Mouse (Mus musculus) v-Abl transformed pro-B cells (cell line): ENCODE data around the gene Hcfc1.

ENCODE experiments used
- in situ Hi-C, 2 experiments: fragments of 400-800 bp; cut with MboI; formaldehyde crosslinking; loops; one replicate each; pipeline ENCODE4 v1.15.1; 2025; ENCODE audit not compliant: unreplicated experiment in 2 of 2

The Hcfc1 gene

DNA sequence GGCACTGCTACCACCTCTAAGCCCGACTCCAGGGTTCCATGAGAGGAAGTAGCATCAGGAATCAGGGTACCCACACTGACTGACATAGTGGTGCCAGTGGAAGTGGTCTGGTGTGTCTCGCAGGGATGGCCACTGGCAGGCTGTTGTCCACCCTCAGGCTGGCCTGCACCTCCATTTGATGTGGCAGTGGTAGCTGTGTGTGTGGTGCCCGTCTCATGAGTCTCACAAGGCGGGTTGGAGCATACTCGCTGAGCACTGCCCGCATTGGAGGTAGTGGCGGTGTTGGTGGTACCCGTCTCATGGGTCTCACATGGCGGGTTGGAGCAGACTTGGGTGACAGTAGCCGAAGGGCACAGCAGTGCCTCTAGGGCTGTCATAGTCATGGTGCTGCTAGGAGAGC lies 16.8 kb downstream of the Hcfc1 start:
- in situ Hi-C loops = loop anchor here (5.0 to 10.0 kb wide), 2 partner anchors 52 to 55 kb away; partner anchors contain the start of genes L1cam (in 2 of the 2) and Avpr2 (in 1 of the 2)

GRCm38 (mm10) chrX:73948647-73949046 lies 17.5 kb downstream of the Hcfc1 start:
- in situ Hi-C loops = loop anchor here (5.0 to 10.0 kb wide), 2 partner anchors 51 to 54 kb away; partner anchors contain the start of genes L1cam (in 2 of the 2) and Avpr2 (in 1 of the 2)

DNA sequence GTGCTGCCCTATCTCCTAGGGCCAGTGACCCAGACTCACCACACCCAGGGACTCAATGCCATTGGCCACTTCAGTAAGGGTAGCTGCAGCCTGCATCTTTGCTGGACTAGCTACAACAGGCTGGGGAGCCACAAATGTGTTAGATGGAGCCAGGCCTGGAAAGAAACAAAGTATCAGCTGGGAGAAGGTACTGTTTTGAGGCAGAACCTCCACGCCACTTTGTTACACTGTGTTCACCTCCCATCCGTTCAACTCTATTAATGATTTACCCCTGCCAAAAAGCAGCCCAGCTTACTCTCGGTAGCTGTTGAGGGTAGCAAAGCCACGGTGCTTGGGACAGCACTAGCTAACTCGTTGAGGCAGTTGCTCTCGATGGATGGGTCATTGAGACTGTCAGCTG lies 19.3 kb downstream of the Hcfc1 start:
- in situ Hi-C loops = loop anchor here (5.0 to 10.0 kb wide), 2 partner anchors 50 to 52 kb away; partner anchors contain the start of genes L1cam (in 2 of the 2) and Avpr2 (in 1 of the 2)

- in situ Hi-C loops = loop anchor here in 1 of 2 experiments (10.0 kb wide), 1 partner anchor 47 kb away; the partner anchor contains the start of genes Avpr2 and L1cam
Observed at GRCm38 (mm10) chrX:73942294-73942693, 23.9 kb downstream of the Hcfc1 start.

DNA sequence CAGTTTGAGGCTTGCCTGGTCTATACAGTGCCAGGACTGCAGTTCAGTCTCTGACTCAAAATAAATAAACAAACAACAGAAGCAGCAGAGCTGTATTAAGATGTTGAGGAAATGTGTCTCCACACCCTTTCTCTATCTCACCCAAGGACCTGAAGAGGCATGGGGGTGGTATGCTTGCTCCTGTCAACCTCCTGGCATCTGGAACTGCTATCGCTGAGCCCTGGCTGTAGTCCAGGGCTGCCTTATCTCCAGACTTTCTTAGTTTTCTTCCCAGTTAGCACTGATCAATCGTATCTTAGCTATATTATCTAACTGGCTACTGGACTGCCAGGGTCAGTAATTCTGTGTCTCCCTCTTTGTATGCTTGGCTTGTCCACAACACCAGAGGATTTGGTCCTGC lies 24.3 kb downstream of the Hcfc1 start:
- in situ Hi-C loops = loop anchor here in 1 of 2 experiments (10.0 kb wide), 1 partner anchor 47 kb away; the partner anchor contains the start of genes Avpr2 and L1cam

- in situ Hi-C loops = loop anchor here in 1 of 2 experiments (10.0 kb wide), 1 partner anchor 127 kb away; no protein-coding TSS in a partner anchor
Observed at GRCm38 (mm10) chrX:73931871-73932270, 34.3 kb downstream of the Hcfc1 start.

- in situ Hi-C loops = loop anchor here in 1 of 2 experiments (10.0 kb wide), 1 partner anchor 126 kb away; no protein-coding TSS in a partner anchor
Observed at GRCm38 (mm10) chrX:73930402-73931062, 35.6 kb downstream of the Hcfc1 start, which contains the start of gene Renbp. Gene Renbp, minus strand, starts transcription at chrX:73930850.

DNA sequence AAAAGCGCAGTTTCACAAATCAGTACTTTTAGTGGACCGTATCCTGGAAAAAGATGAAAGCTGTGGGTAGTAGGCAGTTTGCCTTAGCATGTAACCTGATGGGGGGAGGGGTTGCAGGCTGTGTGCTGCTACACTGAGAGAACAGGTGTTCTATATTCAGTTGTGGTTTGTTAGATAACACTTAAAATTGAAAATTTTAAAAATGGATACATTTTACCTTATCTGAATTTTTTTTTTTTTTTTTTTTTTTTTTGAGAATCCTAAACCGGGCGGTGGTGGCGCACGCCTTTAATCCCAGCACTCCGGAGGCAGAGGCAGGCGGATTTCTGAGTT lies 43.6 kb downstream of the Hcfc1 start:
- in situ Hi-C loops = no loop called here

DNA sequence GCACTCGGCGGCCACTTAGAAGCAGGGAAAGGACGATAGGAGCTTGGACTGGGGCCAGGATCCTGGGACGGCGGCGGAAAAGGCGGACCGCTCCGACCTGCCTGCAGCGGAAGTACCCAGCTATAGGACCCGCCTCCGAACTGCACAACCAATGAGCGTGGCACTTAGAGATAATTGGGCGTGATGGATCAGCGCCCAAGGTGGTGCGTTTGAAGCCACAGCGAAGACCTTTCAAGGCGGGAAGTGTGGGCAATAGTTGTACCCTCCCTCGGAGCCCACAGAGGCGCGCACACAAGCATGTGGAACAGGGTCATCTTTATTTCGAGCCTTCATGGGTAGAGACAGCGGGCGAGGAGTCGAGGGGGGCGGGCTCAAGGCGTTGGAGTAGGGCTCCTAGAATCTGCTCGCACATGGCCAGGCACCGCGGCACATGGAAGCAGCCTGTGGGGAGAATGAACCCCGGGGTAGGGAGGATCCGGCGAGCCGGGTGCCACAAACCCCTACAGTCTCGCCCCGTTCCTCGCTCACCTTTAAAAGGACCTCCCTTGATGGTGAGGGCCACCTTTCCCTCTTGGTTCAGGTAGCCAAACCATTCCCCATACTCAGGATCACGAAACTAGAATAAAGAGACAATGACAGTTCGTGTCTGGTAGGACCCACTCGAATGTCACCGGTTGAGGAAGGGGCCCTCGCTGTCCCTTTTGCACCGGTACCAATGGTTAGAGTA lies 44.2 kb downstream of the Hcfc1 start, which contains the start of the genes Arhgap4 and Naa10:
TSS of gene Arhgap4 (minus strand) at position 48 of the 727 bp plus-strand sequence.
TSS of gene Naa10 (minus strand) at position 122 of the 727 bp plus-strand sequence.
- in situ Hi-C loops = no loop called here

DNA sequence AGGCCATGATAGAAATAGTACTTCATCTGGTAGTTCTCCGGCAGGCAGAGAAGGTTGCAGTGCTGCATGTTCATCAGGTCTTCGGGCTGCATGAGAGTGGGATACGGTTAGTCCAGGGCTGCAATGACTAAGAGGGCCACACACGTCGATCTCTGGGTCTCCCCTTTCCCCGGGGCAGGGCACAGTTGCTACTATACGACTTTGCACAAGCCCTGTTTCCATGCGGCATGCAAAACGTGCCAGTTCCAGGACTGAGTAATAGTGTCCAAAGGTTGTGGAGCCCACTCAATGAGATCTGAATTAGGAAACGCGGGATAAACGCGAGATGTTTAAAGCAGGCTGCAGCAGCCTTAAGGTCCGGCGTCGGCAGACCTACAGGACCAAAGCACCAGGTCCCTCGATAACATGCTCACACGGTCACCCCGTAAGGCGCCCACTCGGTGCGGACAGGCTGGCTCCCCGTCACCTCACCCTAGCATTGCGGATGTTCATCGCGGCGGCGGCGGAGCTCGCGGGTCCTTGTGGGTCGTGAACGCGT lies 44.8 kb downstream of the Hcfc1 start:
- in situ Hi-C loops = no loop called here

DNA sequence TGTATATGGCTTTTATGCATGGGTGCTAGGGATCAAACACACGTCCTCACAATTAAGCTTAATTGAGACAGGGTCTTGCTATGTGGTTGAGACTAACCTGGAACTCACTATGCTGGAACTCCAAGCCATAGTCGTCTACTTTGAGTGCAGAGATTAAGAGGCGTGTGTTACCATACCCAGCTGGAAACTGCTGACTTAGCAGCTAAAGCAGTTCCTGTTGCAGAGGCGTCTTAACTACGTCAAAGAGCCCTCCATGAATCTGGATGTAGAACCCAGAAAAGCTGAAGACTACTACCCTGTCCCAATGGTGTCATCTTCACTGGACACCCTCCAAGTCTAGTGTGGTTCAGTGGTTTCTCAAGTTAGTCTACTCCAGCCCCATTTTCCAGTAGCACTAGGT lies 47.5 kb downstream of the Hcfc1 start:
- in situ Hi-C loops = loop anchor here in 1 of 2 experiments (10.0 kb wide), 1 partner anchor 204 kb away; the partner anchor contains the start of genes Abcd1 and Bcap31

GRCm38 (mm10) chrX:73916945-73917344 lies 49.2 kb downstream of the Hcfc1 start:
- in situ Hi-C loops = loop anchor here in 1 of 2 experiments (10.0 kb wide), 1 partner anchor 202 kb away; the partner anchor contains the start of genes Abcd1 and Bcap31

- in situ Hi-C loops = loop anchor here in 1 of 2 experiments (10.0 kb wide), 1 partner anchor 200 kb away; the partner anchor contains the start of genes Abcd1 and Bcap31
Observed at GRCm38 (mm10) chrX:73914827-73915703, 51.1 kb downstream of the Hcfc1 start.

DNA sequence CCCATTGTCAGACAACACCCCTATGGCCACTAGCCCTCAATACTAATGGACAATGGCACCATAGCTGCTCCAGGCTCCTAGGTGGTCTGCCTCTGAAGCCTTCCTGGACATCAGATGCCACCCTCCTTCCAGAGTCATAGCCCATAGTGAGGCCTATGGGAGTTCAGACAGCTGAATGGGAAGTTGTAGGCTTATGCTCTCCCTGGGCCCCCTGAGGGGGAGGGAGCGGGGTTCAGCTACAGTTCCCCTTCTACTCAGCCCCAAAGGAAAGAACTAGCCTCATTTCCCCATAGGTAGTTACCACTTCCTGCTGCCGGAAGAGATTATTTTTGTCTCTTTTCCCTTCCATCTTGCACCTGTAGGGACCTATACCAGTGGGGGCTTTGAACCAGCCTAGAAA lies 54.6 kb downstream of the Hcfc1 start:
- in situ Hi-C loops = loop anchor here in 1 of 2 experiments (10.0 kb wide), 1 partner anchor 197 kb away; the partner anchor contains the start of genes Abcd1 and Bcap31

DNA sequence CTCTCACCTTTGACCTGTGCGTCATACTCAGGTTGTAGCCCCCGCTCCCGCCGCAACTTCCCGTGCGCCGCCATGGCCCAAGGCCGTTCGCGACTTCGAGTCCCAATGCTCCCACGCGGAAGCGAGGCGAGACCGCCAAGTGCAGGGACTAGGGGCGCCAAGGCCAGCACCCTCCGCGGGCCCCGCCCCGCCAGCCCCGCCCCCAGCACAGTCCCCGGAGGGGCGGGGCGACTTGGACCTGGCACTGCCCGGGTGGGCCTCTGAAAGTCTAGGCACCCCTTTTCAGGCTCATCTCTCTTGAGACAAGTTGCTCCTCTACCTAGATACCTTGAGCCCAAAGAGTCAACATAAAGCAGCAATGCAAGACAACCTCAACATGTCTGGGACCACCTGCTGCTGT lies 55.0 kb downstream of the Hcfc1 start:
- in situ Hi-C loops = loop anchor here in 1 of 2 experiments (10.0 kb wide), 1 partner anchor 196 kb away; the partner anchor contains the start of genes Abcd1 and Bcap31

- in situ Hi-C loops = loop anchor here in 1 of 2 experiments (10.0 kb wide), 1 partner anchor 196 kb away; the partner anchor contains the start of genes Abcd1 and Bcap31
Observed at GRCm38 (mm10) chrX:73910451-73910850, 55.7 kb downstream of the Hcfc1 start.

GRCm38 (mm10) chrX:73910049-73910448 lies 56.1 kb downstream of the Hcfc1 start:
- in situ Hi-C loops = loop anchor here in 1 of 2 experiments (10.0 kb wide), 1 partner anchor 195 kb away; the partner anchor contains the start of genes Abcd1 and Bcap31

DNA sequence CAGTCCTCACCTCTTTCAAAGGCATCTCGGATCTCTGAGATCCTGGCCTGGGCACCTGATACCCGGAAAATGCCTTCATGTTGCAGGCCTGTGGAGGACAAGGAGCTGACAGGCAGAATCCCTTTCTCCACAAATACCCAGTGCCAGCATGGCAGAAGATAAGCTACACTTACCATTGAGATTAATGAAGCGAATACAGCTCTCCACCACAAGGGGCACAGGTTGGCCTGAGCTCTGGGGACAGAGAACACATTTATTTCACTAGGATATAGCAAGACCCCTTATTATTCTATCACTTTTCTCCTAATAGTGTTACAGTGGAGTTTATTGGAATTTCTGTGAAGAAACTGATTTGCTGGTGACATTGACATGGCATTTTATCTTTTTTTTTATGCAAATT lies 68.2 kb downstream of the Hcfc1 start:
- in situ Hi-C loops = loop anchor here (5.0 to 10.0 kb wide), 2 partner anchors 47 to 49 kb away; no protein-coding TSS in a partner anchor

DNA sequence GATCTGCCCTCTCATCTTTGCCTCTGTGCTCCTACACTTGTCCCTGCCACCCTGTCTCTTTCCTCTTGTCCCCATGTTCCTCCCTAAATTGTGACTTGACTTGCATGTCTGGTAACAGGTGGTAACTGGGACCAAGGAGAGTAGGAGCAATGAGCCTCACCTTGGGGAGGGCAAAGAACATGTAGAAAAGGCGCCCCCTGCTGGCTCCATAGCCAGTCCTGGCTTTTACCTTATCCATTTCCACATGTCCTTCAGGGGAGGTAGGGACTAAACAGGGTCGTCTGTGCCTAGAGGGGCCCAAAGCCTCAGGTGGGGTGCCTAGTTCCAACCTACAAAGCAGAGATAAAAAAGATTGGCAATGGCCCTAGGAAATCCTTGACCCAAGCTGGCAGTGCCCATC lies 70.4 kb downstream of the Hcfc1 start, which contains the start of gene L1cam:
TSS of gene L1cam (minus strand) at position 387 of the 400 bp plus-strand sequence.
- in situ Hi-C loops = loop anchor here (5.0 to 10.0 kb wide), 2 partner anchors 49 to 52 kb away; no protein-coding TSS in a partner anchor
